Mouse (Mus musculus): ENCODE data around the gene Gal.

DNA sequence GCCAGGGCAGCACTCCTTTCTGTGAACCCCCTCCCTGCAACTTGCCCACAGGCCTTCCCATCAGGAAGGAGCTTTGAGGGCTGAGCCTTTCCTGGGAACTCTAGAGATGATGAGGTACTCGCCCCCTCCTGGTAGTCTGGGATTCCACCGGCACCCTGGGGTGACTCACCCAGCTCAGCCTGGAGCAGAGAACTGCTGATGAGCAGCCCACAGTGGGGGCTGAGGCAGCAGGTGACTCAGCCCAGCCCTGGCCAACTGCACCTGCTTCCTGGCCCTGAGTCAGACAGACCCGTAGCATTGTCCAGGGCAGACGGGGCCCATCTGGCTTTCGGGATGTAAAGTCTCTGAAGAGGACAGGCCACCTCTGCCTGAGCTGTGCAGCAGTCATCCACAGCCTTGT lies 4.9 kb upstream of the Gal start:
- TF ChIP-seq CTCF (IDR thresholded peaks at IDR 0.05; ENCODE audit: low read depth, low read length) (no peak), POLR2A (IDR thresholded peaks at IDR 0.05; ENCODE audit: borderline replicate concordance, low read depth, low read length) (no peak)
